31 mouse cellular contexts compared by ENCODE assay signal in genomic region chr5:145110401-145110800, GRCm38 (mm10). TPM values are rescaled to one million over a fixed set of nuclear protein-coding genes. Genes with fewer than 3 reads are reported as not detected.
A peak's percentile ranks its signal among the peaks of the same experiment; 100 is the strongest.
DNase-seq lines count a peak whose midpoint lies in the region; ATAC-seq and TF ChIP-seq lines count a peak whose summit lies in the region.
"Had no signal": no experiment of that assay in that cellular context is flagged by ENCODE, and none has a peak within 500 bp of the region (broad histone marks: within the 10 kb centered on the region; RNA-seq: fewer than 3 reads in every experiment).

No protein-coding gene starts in this region.

- intact Hi-C loops in gastrocnemius, adult 2 months (cut with DNase I): no loop called here

- no peak for TF ChIP-seq CTCF in gastrocnemius, adult 2 months (IDR thresholded peaks at IDR 0.05)

- DNase-seq in ovary, adult 18-20 months (ENCODE audit: low spot score): peak; percentile 44
- no peak for DNase-seq in ovary, postnatal 36 days (ENCODE audit: low spot score)
- peak; percentile 48 for DNase-seq in MN1 (ENCODE audit: low spot score)
- no peak for DNase-seq in gastrocnemius, adult 2 months
- DNase-seq in lung, postnatal 10 days: no peak
- DNase-seq: adrenal gland, postnatal 10 days; adrenal gland, postnatal 36 days; B cell, adult 2 months; cerebellum, adult 11 months; cerebellum, adult 2 months; cerebellum, adult 9-11 months; cerebellum, postnatal 25 days; forebrain, postnatal 0 days; gastrocnemius, postnatal 25 days; heart, adult 18-20 months; heart, postnatal 10 days; heart, postnatal 36 days had no signal

- 0 out of 2 replicates have a peak, but pooled peaks have one; percentile 26 for ATAC-seq in erythroblast, adult 5-6 weeks (replicated peaks; ENCODE audit: low FRiP score, poor library complexity, severe bottlenecking)
- ATAC-seq: forebrain, embryonic 14.5 days; forebrain, postnatal 0 days; hindbrain, embryonic 16.5 days; intestine, embryonic 15.5 days had no signal

- H3K27ac ChIP-seq in gastrocnemius, adult 2 months: no peak overlapping the region
- H3K27ac ChIP-seq: embryonic facial prominence, embryonic 13.5 days; forebrain, embryonic 10.5 days; heart, embryonic 15.5 days; hindbrain, embryonic 10.5 days; hindbrain, embryonic 13.5 days; intestine, embryonic 15.5 days had no signal

- no peak overlapping the region for H3K4me3 ChIP-seq in gastrocnemius, adult 2 months
- H3K4me3 ChIP-seq: embryonic facial prominence, embryonic 13.5 days; forebrain, embryonic 10.5 days; heart, embryonic 12.5 days; heart, embryonic 15.5 days; hindbrain, embryonic 10.5 days; hindbrain, embryonic 13.5 days; intestine, embryonic 15.5 days had no signal

RNA-seq across cellular contexts. Expression of gene Arpc1b, which starts 3.6 kb away (rescaled TPM):
- total RNA-seq in erythroblast, adult 5-6 weeks (2015; ENCODE audit: low replicate concordance): 60.5 and 70.8 TPM in 2 replicates
- 46.7 and 74.1 TPM in 2 replicates for total RNA-seq in erythroblast, adult 5-6 weeks (2017; ENCODE audit: low replicate concordance)
- 10 to 100 TPM; 20.1 to 29.9 TPM for total RNA-seq in gastrocnemius, adult 2 months (2021)

RNA-seq across cellular contexts. Expression of gene Kpna7, which starts 26.6 kb away (rescaled TPM):
- total RNA-seq in erythroblast, adult 5-6 weeks (2015; ENCODE audit: low replicate concordance): not detected in 2 replicates
- total RNA-seq in erythroblast, adult 5-6 weeks (2017; ENCODE audit: low replicate concordance): not detected in 2 replicates
- not detected for total RNA-seq in gastrocnemius, adult 2 months (2021)
- total RNA-seq: adrenal gland, adult 18-20 months; adrenal gland, postnatal 10 days; adrenal gland, postnatal 36 days; CH12.LX; common myeloid progenitor, adult 5-6 weeks; forebrain, postnatal 0 days; gastrocnemius, adult 8-10 months; gastrocnemius, postnatal 25 days; heart, adult 18-20 months; heart, postnatal 10 days; heart, postnatal 36 days had no signal

RNA-seq across cellular contexts. Expression of gene Arpc1a, which starts 26.8 kb away (rescaled TPM):
- total RNA-seq in erythroblast, adult 5-6 weeks (2015; ENCODE audit: low replicate concordance): 25.2 and 41.4 TPM in 2 replicates
- total RNA-seq in erythroblast, adult 5-6 weeks (2017; ENCODE audit: low replicate concordance): 13.6 and 27.2 TPM in 2 replicates
- 10 to 100 TPM; 23.8 to 30.3 TPM for total RNA-seq in gastrocnemius, adult 2 months (2021)

RNA-seq across cellular contexts. Expression of gene Pdap1, which starts 29.6 kb away (rescaled TPM):
- total RNA-seq in erythroblast, adult 5-6 weeks (2015; ENCODE audit: low replicate concordance): 12.3 and 14.2 TPM in 2 replicates
- total RNA-seq in erythroblast, adult 5-6 weeks (2017; ENCODE audit: low replicate concordance): 23.2 and 50.9 TPM in 2 replicates
- total RNA-seq in gastrocnemius, adult 2 months (2021): 10 to 100 TPM; 47.9 to 56.9 TPM

RNA-seq across cellular contexts. Expression of gene Bud31, which starts 29.8 kb away (rescaled TPM):
- total RNA-seq in erythroblast, adult 5-6 weeks (2015; ENCODE audit: low replicate concordance): 113 and 149 TPM in 2 replicates
- 170 and 223 TPM in 2 replicates for total RNA-seq in erythroblast, adult 5-6 weeks (2017; ENCODE audit: low replicate concordance)
- 10 to 100 TPM; 49.1 to 57.4 TPM for total RNA-seq in gastrocnemius, adult 2 months (2021)

Comparison
In these comparisons a context has a peak if more than half of its experiments do, and no peak if none do; other contexts are left out.
1. DNase-seq: peak in ovary, adult 18-20 months (single experiment) and MN1 (single experiment); none in ovary, postnatal 36 days (single experiment), gastrocnemius, adult 2 months (single experiment) and lung, postnatal 10 days (single experiment).